Mouse (Mus musculus): Measurements from ENCODE around the gene Hist1h2bf. TPM values are rescaled to one million over a fixed set of nuclear protein-coding genes. Genes with fewer than 3 reads are reported as not detected.
"Not testable (repeated sequence)": the region's sequence is repeated elsewhere in the genome, so short reads cannot be mapped to it uniquely, and the experiment has no call there.

Gene Hist1h2bf
- polyA plus RNA-seq (2012; fragmentation: generic; extraction: Trizol) = 4.5 TPM
- long read RNA-seq, experiment 1, partial matches to known transcripts = 0 of 2 reads
- long read RNA-seq, experiment 1, other reads (novel, unspliced or antisense) = 1 of 2 reads
- long read RNA-seq, experiment 2 = 0 reads

GRCm38 (mm10) chr13:23573898-23574524, at the start of gene Hist1h2bf, which contains the start of gene Hist1h2ad:
Gene Hist1h2bf, minus strand, starts transcription at chr13:23574196.
Gene Hist1h2ad, plus strand, starts transcription at chr13:23574381.
- not testable (repeated sequence) for H3K79me2 ChIP-seq (ENCODE audit: control insufficient read depth, insufficient read depth); H3K79me3 ChIP-seq (ENCODE audit: low read depth); H3K36me3 ChIP-seq (ENCODE audit: control insufficient read depth, insufficient read depth); H3K27me3 ChIP-seq (ENCODE audit: control insufficient read depth, insufficient read depth, insufficient read length)
- peak within 1 kb of the TSS; percentile 53 for H3ac ChIP-seq (ENCODE audit: control insufficient read depth, insufficient read length, low read depth)
- peak within 1 kb of the TSS; percentile 25 for H3K4me3 ChIP-seq (ENCODE audit: insufficient read depth, poor library complexity, severe bottlenecking)

DNA sequence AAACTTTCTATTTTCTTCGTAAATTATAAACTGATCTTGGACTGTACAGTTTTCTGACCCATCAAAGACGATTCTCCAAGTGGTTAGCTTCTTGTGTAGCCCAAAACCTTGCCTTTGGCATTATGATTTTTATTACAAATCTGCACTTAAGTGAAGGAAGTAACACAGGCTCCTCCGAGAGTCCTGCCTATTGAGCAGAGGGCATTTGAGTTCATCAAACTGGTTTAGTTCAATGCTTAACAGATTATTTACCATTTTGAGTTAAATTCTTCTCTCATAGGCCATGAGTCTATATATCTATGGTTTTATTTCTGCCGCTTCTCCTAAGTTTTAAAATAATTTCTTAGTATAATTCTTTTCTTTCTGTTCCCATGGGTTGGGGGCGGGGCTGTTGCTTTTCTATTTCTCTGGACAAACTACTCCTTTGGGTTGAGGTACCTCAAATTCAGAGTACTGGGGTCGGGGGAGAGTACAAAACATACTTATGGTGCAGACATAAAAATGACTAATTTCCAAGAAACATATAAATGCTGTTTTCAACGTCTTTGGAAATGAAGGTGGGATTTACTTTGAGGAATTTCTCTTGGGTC, 49.0 kb upstream of the Hist1h2bf start:
- Histone ChIP-seq H3K4me3 (ENCODE audit: insufficient read depth, poor library complexity, severe bottlenecking) (no peak overlapping the region), H3K79me2 (ENCODE audit: control insufficient read depth, insufficient read depth) (peaks cover 4% of the 10 kb centered on the region), H3K27me3 (ENCODE audit: control insufficient read depth, insufficient read depth, insufficient read length) (no peaks in the 10 kb centered on the region), H3K36me3 (ENCODE audit: control insufficient read depth, insufficient read depth) (no peaks in the 10 kb centered on the region), H3K79me3 (ENCODE audit: low read depth) (no peaks in the 10 kb centered on the region), H3ac (ENCODE audit: control insufficient read depth, insufficient read length, low read depth) (no peak overlapping the region)
- TF ChIP-seq USF1 (IDR thresholded peaks at IDR 0.05; ENCODE audit: low read depth) (no peak), MYOG (IDR thresholded peaks at IDR 0.05; ENCODE audit: control insufficient read depth, extremely low read depth, insufficient read length) (no peak), CTCF (IDR thresholded peaks at IDR 0.05; ENCODE audit: control insufficient read depth, insufficient read depth, insufficient read length) (no peak), MYOD1 (IDR thresholded peaks at IDR 0.05; ENCODE audit: control insufficient read depth, insufficient read length, low read depth) (no peak), MAX (IDR thresholded peaks at IDR 0.05) (no peak), FOSL1 (IDR thresholded peaks at IDR 0.05; ENCODE audit: insufficient read depth, low read length, poor library complexity, severe bottlenecking) (no peak), CEBPB (IDR thresholded peaks at IDR 0.05; ENCODE audit: low read depth) (no peak)

DNA sequence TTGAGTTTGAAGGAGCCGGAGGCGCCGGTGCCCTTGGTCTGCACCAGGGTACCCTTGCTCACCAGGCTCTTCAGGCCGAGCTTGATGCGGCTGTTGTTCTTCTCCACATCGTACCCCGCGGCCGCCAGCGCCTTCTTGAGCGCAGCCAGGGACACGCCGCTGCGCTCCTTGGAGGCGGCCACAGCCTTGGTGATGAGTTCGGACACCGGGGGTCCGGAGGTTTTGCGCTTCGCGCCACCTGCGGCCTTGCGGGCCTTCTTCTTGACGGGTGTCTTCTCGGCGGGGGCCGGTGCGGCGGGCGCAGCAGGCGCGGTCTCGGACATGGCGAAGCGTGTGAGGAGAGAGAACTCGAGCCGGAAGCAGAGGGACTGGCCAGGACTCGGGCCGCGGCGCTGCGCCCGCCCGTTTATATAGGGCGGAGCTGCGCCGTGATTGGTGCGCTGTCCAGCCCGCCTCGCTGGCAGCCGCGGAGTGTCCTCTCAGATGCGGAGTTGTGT, 48.2 kb upstream of the Hist1h2bf start, which contains the start of gene Hist1h1e:
TSS of gene Hist1h1e (minus strand) at position 384 of the 497 bp plus-strand sequence.
- H3K79me3 ChIP-seq (ENCODE audit: low read depth); H3K36me3 ChIP-seq (ENCODE audit: control insufficient read depth, insufficient read depth); H3K79me2 ChIP-seq (ENCODE audit: control insufficient read depth, insufficient read depth); H3K27me3 ChIP-seq (ENCODE audit: control insufficient read depth, insufficient read depth, insufficient read length): not testable (repeated sequence)
- H3ac ChIP-seq (ENCODE audit: control insufficient read depth, insufficient read length, low read depth) = peak within 1 kb of the TSS; percentile 79
- H3K4me3 ChIP-seq (ENCODE audit: insufficient read depth, poor library complexity, severe bottlenecking) = peak within 1 kb of the TSS; percentile 65

DNA sequence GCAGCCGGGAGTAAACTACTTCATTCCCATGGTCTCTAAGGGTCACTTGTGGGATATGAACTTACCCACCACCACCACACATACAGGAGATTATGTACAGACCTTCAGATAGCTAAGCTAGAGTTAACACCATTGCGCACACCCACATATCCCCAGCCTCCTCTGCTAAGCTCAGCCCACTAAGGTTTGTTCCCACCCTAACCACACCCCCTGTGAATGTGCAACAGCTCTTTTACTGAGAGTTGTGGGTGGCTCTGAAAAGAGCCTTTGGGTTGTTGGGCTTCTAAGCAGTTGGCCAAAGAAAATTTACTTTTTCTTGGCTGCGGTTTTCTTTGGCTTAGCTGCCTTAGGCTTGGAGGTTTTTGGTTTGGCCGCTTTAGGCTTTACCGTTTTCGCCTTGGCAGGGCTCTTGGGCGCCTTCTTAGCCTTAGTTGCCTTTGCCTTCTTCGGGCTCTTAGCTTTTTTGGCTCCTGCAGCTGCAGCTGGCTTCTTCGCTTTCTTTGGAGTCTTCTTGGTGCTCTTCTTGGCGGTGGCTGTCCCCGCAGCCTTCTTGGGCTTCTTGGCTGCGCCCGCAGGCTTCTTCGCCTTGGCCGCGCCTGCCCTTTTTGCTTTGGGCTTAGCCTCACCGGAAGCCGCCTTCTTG, 47.7 kb upstream of the Hist1h2bf start:
- peak; percentile 9 for TF ChIP-seq MAX (IDR thresholded peaks at IDR 0.05)
- TF ChIP-seq USF1 (IDR thresholded peaks at IDR 0.05; ENCODE audit: low read depth) = no peak
- no peak for TF ChIP-seq CEBPB (IDR thresholded peaks at IDR 0.05; ENCODE audit: low read depth)
- TF ChIP-seq MYOD1 (IDR thresholded peaks at IDR 0.05; ENCODE audit: control insufficient read depth, insufficient read length, low read depth) = no peak
- TF ChIP-seq CTCF (IDR thresholded peaks at IDR 0.05; ENCODE audit: control insufficient read depth, insufficient read depth, insufficient read length) = no peak
- peak; percentile 27 for TF ChIP-seq MYOG (IDR thresholded peaks at IDR 0.05; ENCODE audit: control insufficient read depth, extremely low read depth, insufficient read length)
- Histone ChIP-seq H3K27me3 (ENCODE audit: control insufficient read depth, insufficient read depth, insufficient read length) (no peaks in the 10 kb centered on the region), H3ac (ENCODE audit: control insufficient read depth, insufficient read length, low read depth) (peak overlapping the region; percentile 79), H3K79me2 (ENCODE audit: control insufficient read depth, insufficient read depth) (peaks cover 4% of the 10 kb centered on the region), H3K4me3 (ENCODE audit: insufficient read depth, poor library complexity, severe bottlenecking) (peak overlapping the region; percentile 65), H3K36me3 (ENCODE audit: control insufficient read depth, insufficient read depth) (no peaks in the 10 kb centered on the region), H3K79me3 (ENCODE audit: low read depth) (no peaks in the 10 kb centered on the region)

DNA sequence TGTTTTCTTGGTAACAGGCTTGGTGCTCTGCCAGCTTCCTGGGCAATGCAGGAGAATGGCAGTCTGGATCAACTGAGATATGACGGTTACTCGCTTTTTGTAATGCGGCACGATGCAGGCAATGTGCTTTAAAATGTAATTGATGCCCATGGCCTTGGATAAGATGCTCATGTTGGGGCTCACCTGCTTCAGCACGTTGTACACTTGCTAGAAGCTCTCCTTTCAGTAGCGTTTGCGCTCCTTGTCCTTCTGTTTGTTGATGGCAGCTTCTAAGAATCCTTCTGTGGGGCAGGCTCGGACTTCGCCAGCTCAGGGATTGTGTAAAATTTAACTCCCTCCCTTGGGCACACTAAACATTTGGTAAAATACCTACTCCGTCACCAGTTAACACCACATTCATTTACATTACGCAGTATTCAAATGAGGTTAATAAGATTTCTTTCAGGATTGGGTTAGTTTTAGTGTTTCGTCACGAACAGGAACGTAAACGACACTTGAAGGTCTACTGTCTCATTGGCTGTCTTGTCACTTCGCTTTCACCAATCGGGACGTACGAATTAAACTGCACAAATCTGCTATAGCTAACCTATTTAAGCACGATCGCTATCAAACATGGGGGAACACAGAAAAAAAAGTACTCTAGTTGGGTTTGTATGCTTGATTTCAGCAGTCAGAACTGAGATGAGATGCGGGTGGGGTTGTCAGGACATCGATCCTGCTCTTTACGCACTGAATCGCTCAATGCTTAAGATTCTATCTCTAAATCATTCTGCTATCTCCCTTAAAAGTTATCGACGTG, 46.9 kb upstream of the Hist1h2bf start, which contains the start of gene Hist1h2be:
TSS of gene Hist1h2be (minus strand) at position 392 of the 799 bp plus-strand sequence.
- H3K27me3 ChIP-seq (ENCODE audit: control insufficient read depth, insufficient read depth, insufficient read length) = no peaks in the 10 kb centered on the region
- peak within 1 kb of the TSS; percentile 65 for H3K4me3 ChIP-seq (ENCODE audit: insufficient read depth, poor library complexity, severe bottlenecking)
- TF ChIP-seq MYOD1 (IDR thresholded peaks at IDR 0.05; ENCODE audit: control insufficient read depth, insufficient read length, low read depth) (no peak), USF1 (IDR thresholded peaks at IDR 0.05; ENCODE audit: low read depth) (no peak), FOSL1 (IDR thresholded peaks at IDR 0.05; ENCODE audit: insufficient read depth, low read length, poor library complexity, severe bottlenecking) (no peak), CEBPB (IDR thresholded peaks at IDR 0.05; ENCODE audit: low read depth) (no peak), CTCF (IDR thresholded peaks at IDR 0.05; ENCODE audit: control insufficient read depth, insufficient read depth, insufficient read length) (no peak), MYOG (IDR thresholded peaks at IDR 0.05; ENCODE audit: control insufficient read depth, extremely low read depth, insufficient read length) (no peak), MAX (IDR thresholded peaks at IDR 0.05) (no peak)
- H3K79me2 ChIP-seq (ENCODE audit: control insufficient read depth, insufficient read depth) = peaks cover 4% of the 10 kb centered on the region
- peak within 1 kb of the TSS; percentile 81 for H3ac ChIP-seq (ENCODE audit: control insufficient read depth, insufficient read length, low read depth)
- no peaks in the 10 kb centered on the region for H3K79me3 ChIP-seq (ENCODE audit: low read depth)
- H3K36me3 ChIP-seq (ENCODE audit: control insufficient read depth, insufficient read depth) = no peaks in the 10 kb centered on the region
